In genomic region chr8:4257350-4257749, GRCm38 (mm10) we compare ENCODE assay signal across 12 mouse cellular contexts. TPM values are rescaled to one million over a fixed set of nuclear protein-coding genes. Genes with fewer than 3 reads are reported as not detected.
DNase-seq lines count a peak whose midpoint lies in the region; ATAC-seq and TF ChIP-seq lines count a peak whose summit lies in the region.
"Had no signal": no experiment of that assay in that cellular context is flagged by ENCODE, and none has a peak within 500 bp of the region (broad histone marks: within the 10 kb centered on the region; RNA-seq: fewer than 3 reads in every experiment).

No protein-coding gene starts in this region.

- no peak for ATAC-seq in lung, embryonic 15.5 days (ENCODE audit: borderline replicate concordance, extremely low read depth, low FRiP score, low TSS enrichment)
- no peak for ATAC-seq in lung, postnatal 0 days
- ATAC-seq in forebrain, postnatal 0 days, result no peak

- WGBS in lung, embryonic 15.5 days, result 83% methylated on average over 4 of the region's 4 CpGs
- 82% methylated on average over 4 of the region's 4 CpGs for WGBS in lung, postnatal 0 days
- 46% methylated on average over 4 of the region's 4 CpGs for WGBS in forebrain, postnatal 0 days
- WGBS in midbrain, embryonic 10.5 days, result 78% methylated on average over 4 of the region's 4 CpGs

- TF ChIP-seq EP300 in lung, postnatal 0 days (IDR thresholded peaks at IDR 0.05), result no peak

- H3K4me1 ChIP-seq in lung, embryonic 15.5 days, result peaks cover 38% of the 10 kb centered on the region
- H3K4me1 ChIP-seq in lung, postnatal 0 days (ENCODE audit: insufficient read depth, low read depth, low read length), result peaks cover 3% of the 10 kb centered on the region; the same call in 1 of the 2 replicates
- peaks cover 21% of the 10 kb centered on the region for H3K4me1 ChIP-seq in forebrain, postnatal 0 days (ENCODE audit: insufficient read depth)
- peaks cover 46% of the 10 kb centered on the region for H3K4me1 ChIP-seq in midbrain, embryonic 10.5 days

- peaks cover 46% of the 10 kb centered on the region for H3K36me3 ChIP-seq in lung, embryonic 15.5 days
- peaks cover 18% of the 10 kb centered on the region; the same call in 1 of the 2 replicates for H3K36me3 ChIP-seq in lung, postnatal 0 days (ENCODE audit: insufficient read depth, low read length)
- H3K36me3 ChIP-seq in forebrain, postnatal 0 days (ENCODE audit: insufficient read depth), result peaks cover 41% of the 10 kb centered on the region
- peaks cover 70% of the 10 kb centered on the region for H3K36me3 ChIP-seq in midbrain, embryonic 10.5 days

- no peaks in the 10 kb centered on the region for H3K9me3 ChIP-seq in lung, embryonic 15.5 days
- no peaks in the 10 kb centered on the region for H3K9me3 ChIP-seq in lung, postnatal 0 days (ENCODE audit: low read length)
- H3K9me3 ChIP-seq in forebrain, postnatal 0 days (ENCODE audit: low read length), result no peaks in the 10 kb centered on the region
- H3K9me3 ChIP-seq in midbrain, embryonic 10.5 days (replicated peaks), result no peaks in the 10 kb centered on the region
- H3K9me3 ChIP-seq: G1E; liver, embryonic 13.5 days had no signal

- H3K4me2 ChIP-seq in lung, embryonic 15.5 days, result peak overlapping the region; percentile 92
- no peak overlapping the region for H3K4me2 ChIP-seq in lung, postnatal 0 days (replicated peaks; ENCODE audit: low read depth, low read length)
- peak overlapping the region; percentile 80 for H3K4me2 ChIP-seq in forebrain, postnatal 0 days (ENCODE audit: low read depth)

- no peaks in the 10 kb centered on the region for H3K27me3 ChIP-seq in lung, embryonic 15.5 days
- H3K27me3 ChIP-seq in lung, postnatal 0 days (replicated peaks; ENCODE audit: insufficient read depth, low read length), result no peaks in the 10 kb centered on the region
- H3K27me3 ChIP-seq in forebrain, postnatal 0 days (ENCODE audit: insufficient read depth, low read length), result no peaks in the 10 kb centered on the region
- no peaks in the 10 kb centered on the region for H3K27me3 ChIP-seq in midbrain, embryonic 10.5 days (ENCODE audit: low read depth, poor library complexity, severe bottlenecking)
- H3K27me3 ChIP-seq: liver, embryonic 13.5 days had no signal

- H3K27ac ChIP-seq in lung, embryonic 15.5 days, result no peak overlapping the region; the same call in 1 of the 2 replicates
- H3K27ac ChIP-seq in lung, postnatal 0 days (ENCODE audit: low read length), result no peak overlapping the region
- H3K27ac ChIP-seq in forebrain, postnatal 0 days (ENCODE audit: low read depth, low read length), result peak overlapping the region; percentile 95
- H3K27ac ChIP-seq in midbrain, embryonic 10.5 days (replicated peaks), result peak overlapping the region; percentile 99
- H3K27ac ChIP-seq: liver, embryonic 13.5 days had no signal

- no peak for TF ChIP-seq CTCF in lung, postnatal 0 days (IDR thresholded peaks at IDR 0.05)
- no peak for TF ChIP-seq CTCF in forebrain, postnatal 0 days (IDR thresholded peaks at IDR 0.05; ENCODE audit: low read depth)

- H3K4me3 ChIP-seq in lung, embryonic 15.5 days, result no peak overlapping the region
- no peak overlapping the region for H3K4me3 ChIP-seq in lung, postnatal 0 days (ENCODE audit: low read depth, low read length)
- H3K4me3 ChIP-seq in forebrain, postnatal 0 days (ENCODE audit: low read depth, low read length), result peak overlapping the region; percentile 82
- peak overlapping the region; percentile 91 for H3K4me3 ChIP-seq in midbrain, embryonic 10.5 days

- no peak overlapping the region for H3K9ac ChIP-seq in lung, embryonic 15.5 days
- no peak overlapping the region for H3K9ac ChIP-seq in lung, postnatal 0 days (replicated peaks; ENCODE audit: low read depth)
- H3K9ac ChIP-seq in forebrain, postnatal 0 days, result peak overlapping the region; percentile 98; the same call in 1 of the 2 replicates
- H3K9ac ChIP-seq: liver, embryonic 13.5 days had no signal

- no peak for DNase-seq in lung, postnatal 0 days (ENCODE audit: low spot score)
- DNase-seq in forebrain, postnatal 0 days, result no peak
- DNase-seq in midbrain, embryonic 10.5 days (ENCODE audit: low spot score), result no peak
- no peak for DNase-seq in cerebellum, postnatal 4 days (ENCODE audit: low spot score in 2 of 2)
- no peak for DNase-seq in liver
- DNase-seq in ovary, postnatal 10 days (ENCODE audit: low spot score), result no peak
- DNase-seq: adrenal gland, adult 8-10 months; cerebellum, adult 11-12 months; gastrocnemius, postnatal 25 days; liver, embryonic 13.5 days had no signal

RNA-seq across cellular contexts. Expression of gene Ctxn1, which starts 1.7 kb away (rescaled TPM):
- 75.3 and 75.6 TPM in 2 replicates for polyA plus RNA-seq in lung, embryonic 15.5 days (2015; fragmentation: Nextera tagmentation; extraction: Ambion mirVana)
- 35.1 and 38.4 TPM in 2 replicates for polyA plus RNA-seq in lung, postnatal 0 days (2015; fragmentation: Nextera tagmentation; extraction: Ambion mirVana)
- total RNA-seq in forebrain, postnatal 0 days (2014; rRNA removed), result 111 and 113 TPM in 2 replicates
- 452 and 513 TPM in 2 replicates for polyA plus RNA-seq in forebrain, postnatal 0 days (2015; fragmentation: Nextera tagmentation; extraction: Ambion mirVana)
- 122 and 148 TPM in 2 replicates for polyA plus RNA-seq in midbrain, embryonic 10.5 days (2016; fragmentation: Nextera tagmentation; extraction: Ambion mirVana)

RNA-seq across cellular contexts. Expression of gene Snapc2, which starts 4.5 kb away (rescaled TPM):
- polyA plus RNA-seq in lung, embryonic 15.5 days (2015; fragmentation: Nextera tagmentation; extraction: Ambion mirVana), result 60.8 and 61.6 TPM in 2 replicates
- polyA plus RNA-seq in lung, postnatal 0 days (2015; fragmentation: Nextera tagmentation; extraction: Ambion mirVana), result 27.5 and 28.9 TPM in 2 replicates
- 56.8 and 58.2 TPM in 2 replicates for total RNA-seq in forebrain, postnatal 0 days (2014; rRNA removed)
- 56.0 and 65.5 TPM in 2 replicates for polyA plus RNA-seq in forebrain, postnatal 0 days (2015; fragmentation: Nextera tagmentation; extraction: Ambion mirVana)
- polyA plus RNA-seq in midbrain, embryonic 10.5 days (2016; fragmentation: Nextera tagmentation; extraction: Ambion mirVana), result 65.2 and 68.0 TPM in 2 replicates

RNA-seq across cellular contexts. Expression of gene Tgfbr3l, which starts 9.3 kb away (rescaled TPM):
- 2.5 and 3.4 TPM in 2 replicates for polyA plus RNA-seq in lung, embryonic 15.5 days (2015; fragmentation: Nextera tagmentation; extraction: Ambion mirVana)
- polyA plus RNA-seq in lung, postnatal 0 days (2015; fragmentation: Nextera tagmentation; extraction: Ambion mirVana), result 2.2 and 4.3 TPM in 2 replicates
- total RNA-seq in forebrain, postnatal 0 days (2014; rRNA removed), result 8.4 and 18.6 TPM in 2 replicates
- 1.1 and 1.3 TPM in 2 replicates for polyA plus RNA-seq in forebrain, postnatal 0 days (2015; fragmentation: Nextera tagmentation; extraction: Ambion mirVana)
- polyA plus RNA-seq in midbrain, embryonic 10.5 days (2016; fragmentation: Nextera tagmentation; extraction: Ambion mirVana), result 2.6 and 3.6 TPM in 2 replicates

RNA-seq across cellular contexts. Expression of gene Timm44, which starts 18.4 kb away (rescaled TPM):
- 55.1 and 56.0 TPM in 2 replicates for polyA plus RNA-seq in lung, embryonic 15.5 days (2015; fragmentation: Nextera tagmentation; extraction: Ambion mirVana)
- polyA plus RNA-seq in lung, postnatal 0 days (2015; fragmentation: Nextera tagmentation; extraction: Ambion mirVana), result 30.7 and 36.1 TPM in 2 replicates
- 65.7 and 67.9 TPM in 2 replicates for total RNA-seq in forebrain, postnatal 0 days (2014; rRNA removed)
- polyA plus RNA-seq in forebrain, postnatal 0 days (2015; fragmentation: Nextera tagmentation; extraction: Ambion mirVana), result 33.7 and 35.1 TPM in 2 replicates
- polyA plus RNA-seq in midbrain, embryonic 10.5 days (2016; fragmentation: Nextera tagmentation; extraction: Ambion mirVana), result 61.9 and 66.9 TPM in 2 replicates

RNA-seq across cellular contexts. Expression of gene Gm49320, which starts 18.7 kb away (rescaled TPM):
- 1.4 and 1.5 TPM in 2 replicates for polyA plus RNA-seq in lung, embryonic 15.5 days (2015; fragmentation: Nextera tagmentation; extraction: Ambion mirVana)
- 0.25 and 0.86 TPM in 2 replicates for polyA plus RNA-seq in lung, postnatal 0 days (2015; fragmentation: Nextera tagmentation; extraction: Ambion mirVana)
- total RNA-seq in forebrain, postnatal 0 days (2014; rRNA removed), result 1.3 TPM in 1 of 2 replicates, not detected in the other
- 0.10 and 0.67 TPM in 2 replicates for polyA plus RNA-seq in forebrain, postnatal 0 days (2015; fragmentation: Nextera tagmentation; extraction: Ambion mirVana)
- polyA plus RNA-seq in midbrain, embryonic 10.5 days (2016; fragmentation: Nextera tagmentation; extraction: Ambion mirVana), result 0.43 and 1.3 TPM in 2 replicates

Comparison
In these comparisons a context has a peak if more than half of its experiments do, and no peak if none do; other contexts are left out.
1. H3K27ac ChIP-seq: peak in forebrain, postnatal 0 days (single experiment) and midbrain, embryonic 10.5 days (single experiment); none in lung, embryonic 15.5 days (single experiment) and lung, postnatal 0 days (single experiment).
2. H3K4me3 ChIP-seq: peak in forebrain, postnatal 0 days (single experiment) and midbrain, embryonic 10.5 days (single experiment); none in lung, embryonic 15.5 days (single experiment) and lung, postnatal 0 days (single experiment).